Mouse (Mus musculus): ENCODE data around the gene Tgm5. TPM values are rescaled to one million over a fixed set of nuclear protein-coding genes. Genes with fewer than 3 reads are reported as not detected.
A peak's percentile ranks its signal among the peaks of the same experiment; 100 is the strongest.
"Not testable (repeated sequence)": the region's sequence is repeated elsewhere in the genome, so short reads cannot be mapped to it uniquely, and the experiment has no call there.

Gene Tgm5
- total RNA-seq, 2 experiments from 2014 or later: not detected

GRCm38 (mm10) chr2:121041098-121041497 lies 44.5 kb downstream of the Tgm5 start:
- DNase-seq (ENCODE audit: low spot score in 2 of 2): no peak

- DNase-seq (ENCODE audit: low spot score in 2 of 2): no peak
These were observed 46.3 kb downstream of the Tgm5 start for GRCm38 (mm10) chr2:121039382-121039781.

GRCm38 (mm10) chr2:121038851-121039250 lies 46.8 kb downstream of the Tgm5 start:
- not testable (repeated sequence) for DNase-seq (ENCODE audit: low spot score in 2 of 2)

- no peak for DNase-seq (ENCODE audit: low spot score in 2 of 2)
These were observed 48.8 kb downstream of the Tgm5 start, which contains the start of gene Epb42 for GRCm38 (mm10) chr2:121036733-121037341. Epb42 (minus strand) TSS chr2:121037072.

- DNase-seq (ENCODE audit: low spot score in 2 of 2): no peak
These were observed 62.7 kb downstream of the Tgm5 start for GRCm38 (mm10) chr2:121022918-121023317.

GRCm38 (mm10) chr2:121017151-121017550 lies 68.5 kb downstream of the Tgm5 start:
- no peak for DNase-seq (ENCODE audit: low spot score in 2 of 2)

GRCm38 (mm10) chr2:121016226-121016625 lies 69.4 kb downstream of the Tgm5 start:
- no peak for DNase-seq (ENCODE audit: low spot score in 2 of 2)

- DNase-seq (ENCODE audit: low spot score in 2 of 2): no peak
These were observed 70.1 kb downstream of the Tgm5 start for GRCm38 (mm10) chr2:121015507-121015906.

- DNase-seq (ENCODE audit: low spot score in 2 of 2): no peak
These were observed 73.0 kb downstream of the Tgm5 start for GRCm38 (mm10) chr2:121012676-121013075.

- no peak for DNase-seq (ENCODE audit: low spot score in 2 of 2)
These were observed 76.5 kb downstream of the Tgm5 start for GRCm38 (mm10) chr2:121009071-121009677.

- DNase-seq (ENCODE audit: low spot score in 2 of 2): no peak
These were observed 77.0 kb downstream of the Tgm5 start for GRCm38 (mm10) chr2:121008664-121009007.

GRCm38 (mm10) chr2:121007925-121008663 lies 77.5 kb downstream of the Tgm5 start, which contains the start of gene Ccndbp1:
Ccndbp1 (plus strand) TSS chr2:121008403.
- peak; percentile 87 to 91 for DNase-seq (ENCODE audit: low spot score in 2 of 2)

GRCm38 (mm10) chr2:121006986-121007385 lies 78.7 kb downstream of the Tgm5 start:
- no peak for DNase-seq (ENCODE audit: low spot score in 2 of 2)

GRCm38 (mm10) chr2:121004018-121004811 lies 81.4 kb downstream of the Tgm5 start:
- no peak for DNase-seq (ENCODE audit: low spot score in 2 of 2)

GRCm38 (mm10) chr2:121003586-121003985 lies 82.1 kb downstream of the Tgm5 start:
- no peak for DNase-seq (ENCODE audit: low spot score in 2 of 2)

- DNase-seq (ENCODE audit: low spot score in 2 of 2): no peak
These were observed 86.8 kb downstream of the Tgm5 start for GRCm38 (mm10) chr2:120998863-120999262.

GRCm38 (mm10) chr2:120996607-120997006 lies 89.0 kb downstream of the Tgm5 start:
- DNase-seq (ENCODE audit: low spot score in 2 of 2): not testable (repeated sequence)
